Mouse (Mus musculus): ENCODE results near the gene Lama2. TPM values are rescaled to one million over a fixed set of nuclear protein-coding genes. Genes with fewer than 3 reads are reported as not detected.
"Not testable (repeated sequence)": the region's sequence is repeated elsewhere in the genome, so short reads cannot be mapped to it uniquely, and the experiment has no call there.

Lama2 gene
- polyA plus RNA-seq, 1 experiment from 2014 or later = 6.5 TPM

DNA sequence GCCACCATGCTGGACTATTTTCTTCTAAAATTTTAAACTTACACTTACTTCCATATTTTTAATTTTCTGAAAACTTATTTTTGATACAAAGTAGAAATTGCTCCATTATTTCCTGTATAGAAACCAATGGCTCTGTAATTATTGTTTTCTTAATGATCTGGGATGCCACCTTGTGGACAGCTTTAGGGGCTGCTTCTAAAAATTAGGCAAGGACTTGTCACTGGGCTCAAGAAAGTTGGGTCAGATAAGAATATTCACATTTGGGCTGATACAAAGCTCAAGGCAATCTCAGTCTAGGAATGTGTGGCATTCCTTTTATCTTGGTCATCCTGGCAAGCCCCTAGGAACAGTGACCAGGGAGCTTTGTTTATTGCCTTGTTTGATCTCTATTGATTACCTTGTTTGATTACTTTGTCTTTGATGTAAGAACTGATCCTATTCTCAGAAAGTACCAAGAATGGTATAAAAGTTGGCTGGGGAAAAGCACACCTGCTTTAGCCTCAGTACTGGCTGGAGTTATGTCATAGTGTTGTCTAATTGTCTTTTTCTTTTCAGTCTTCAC is 606.7 kb downstream of the Lama2 start:
- Histone ChIP-seq H3K36me3 (no peaks in the 10 kb centered on the region), H3K9me3 (no peaks in the 10 kb centered on the region), H3K4me3 (no peak overlapping the region), H3K4me1 (no peaks in the 10 kb centered on the region), H3K27ac (no peak overlapping the region), H3K27me3 (ENCODE audit: insufficient read depth, poor library complexity, severe bottlenecking) (no peaks in the 10 kb centered on the region)
- DNase-seq (ENCODE audit: low spot score) = no peak

DNA sequence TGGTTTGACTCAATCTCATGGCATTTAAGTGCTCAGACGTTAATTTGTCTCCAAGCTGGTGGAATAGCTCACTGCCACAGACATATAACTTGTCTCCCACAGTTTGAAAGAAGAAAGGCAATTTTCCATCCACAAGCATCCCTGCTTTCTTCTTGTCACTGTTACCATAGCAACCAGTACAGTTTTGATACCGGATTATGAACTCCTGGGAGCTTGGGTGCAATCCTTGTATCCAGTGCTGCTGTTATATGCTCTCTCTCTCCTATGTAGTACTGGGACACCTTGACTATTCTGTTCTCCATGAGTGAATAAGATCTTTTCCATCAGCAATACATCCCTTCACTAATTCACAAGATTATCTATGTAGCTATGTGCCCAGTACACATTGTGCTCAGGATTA is 612.2 kb downstream of the Lama2 start:
- no peaks in the 10 kb centered on the region for H3K36me3 ChIP-seq
- no peak overlapping the region for H3K27ac ChIP-seq
- WGBS = 84% methylated on average over 2 of the region's 2 CpGs
- H3K9me3 ChIP-seq = no peaks in the 10 kb centered on the region
- DNase-seq (ENCODE audit: low spot score) = no peak
- no peaks in the 10 kb centered on the region for H3K27me3 ChIP-seq (ENCODE audit: insufficient read depth, poor library complexity, severe bottlenecking)
- no peaks in the 10 kb centered on the region for H3K4me1 ChIP-seq
- H3K4me3 ChIP-seq = no peak overlapping the region

DNA sequence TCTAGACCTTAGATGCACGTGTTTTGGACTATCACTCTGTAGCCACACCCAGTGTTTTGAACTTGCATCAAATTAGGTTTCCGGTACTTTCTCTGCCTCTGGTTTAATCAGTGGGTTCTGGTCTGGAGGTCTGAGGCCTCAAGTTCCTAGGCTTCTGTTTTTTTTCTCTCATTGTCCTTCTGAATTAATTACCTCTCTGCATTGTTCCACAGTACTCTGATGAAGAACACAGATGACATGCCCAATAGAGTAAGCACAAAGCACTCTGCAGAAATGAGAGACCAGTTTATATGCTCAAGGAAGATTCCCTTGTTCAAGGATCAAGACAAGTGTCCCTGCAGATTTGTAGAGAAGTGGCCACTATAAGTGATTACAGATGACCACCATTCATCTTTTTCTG is 613.8 kb downstream of the Lama2 start:
- Histone ChIP-seq H3K36me3 (no peaks in the 10 kb centered on the region), H3K9me3 (no peaks in the 10 kb centered on the region), H3K4me1 (no peaks in the 10 kb centered on the region), H3K4me3 (no peak overlapping the region), H3K27me3 (ENCODE audit: insufficient read depth, poor library complexity, severe bottlenecking) (no peaks in the 10 kb centered on the region), H3K27ac (no peak overlapping the region)
- 71% methylated on average over 2 of the region's 2 CpGs for WGBS
- DNase-seq (ENCODE audit: low spot score) = no peak

DNA sequence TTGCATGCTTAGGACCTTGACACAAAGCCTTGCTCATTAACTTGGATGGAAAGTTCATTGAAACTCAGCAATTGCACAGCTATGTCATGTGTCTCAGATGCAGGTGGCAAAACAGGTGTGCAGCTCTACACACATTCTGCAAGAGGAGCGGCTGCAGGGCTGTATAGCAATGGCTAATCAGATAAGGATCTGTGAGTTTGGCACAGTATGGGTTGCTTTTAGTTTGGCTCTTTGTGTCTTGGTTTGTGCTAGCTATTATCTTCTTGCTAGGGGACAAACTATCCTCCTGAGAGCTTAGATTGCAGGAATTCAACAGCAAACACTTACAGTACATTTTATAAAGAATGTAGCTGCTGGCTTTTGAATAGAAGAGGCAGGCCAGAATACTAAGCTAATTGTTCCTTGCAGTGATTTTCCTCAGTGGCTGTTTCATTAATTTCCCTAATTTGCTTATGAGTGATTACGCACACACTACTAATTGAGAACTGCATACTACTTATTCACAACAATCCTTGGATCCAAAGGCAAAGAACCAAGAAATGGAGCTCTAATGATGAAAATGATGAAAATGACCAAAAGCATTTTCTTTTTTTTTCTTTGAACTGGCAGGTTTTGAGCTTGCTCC is 617.9 kb downstream of the Lama2 start:
- no peaks in the 10 kb centered on the region for H3K36me3 ChIP-seq
- H3K9me3 ChIP-seq = no peaks in the 10 kb centered on the region
- no peak overlapping the region for H3K4me3 ChIP-seq
- no peaks in the 10 kb centered on the region for H3K4me1 ChIP-seq
- H3K27ac ChIP-seq = no peak overlapping the region
- no peaks in the 10 kb centered on the region for H3K27me3 ChIP-seq (ENCODE audit: insufficient read depth, poor library complexity, severe bottlenecking)
- 83% methylated on average over 2 of the region's 2 CpGs for WGBS
- DNase-seq (ENCODE audit: low spot score) = no peak

DNA sequence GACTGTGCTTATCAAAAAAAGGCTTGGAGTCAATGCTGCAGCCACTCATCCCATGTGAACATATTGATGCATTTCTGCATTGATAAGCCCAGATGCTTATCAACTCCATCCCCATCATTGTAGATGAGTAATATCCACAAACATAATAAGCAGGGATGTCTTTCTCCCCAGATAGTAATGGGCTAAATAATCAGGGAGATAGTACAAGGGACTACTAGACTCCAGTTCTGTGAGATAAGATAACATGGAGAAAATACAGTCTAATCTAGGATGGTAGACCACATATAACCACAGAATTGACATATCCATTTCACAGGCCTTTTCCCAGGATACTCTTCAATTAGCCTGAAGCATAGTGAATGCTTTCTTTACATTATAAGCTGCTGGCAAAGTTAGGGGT is 622.9 kb downstream of the Lama2 start:
- Histone ChIP-seq H3K36me3 (no peaks in the 10 kb centered on the region), H3K27me3 (ENCODE audit: insufficient read depth, poor library complexity, severe bottlenecking) (no peaks in the 10 kb centered on the region), H3K9me3 (no peaks in the 10 kb centered on the region), H3K4me1 (no peaks in the 10 kb centered on the region), H3K4me3 (no peak overlapping the region), H3K27ac (no peak overlapping the region)
- DNase-seq (ENCODE audit: low spot score) = no peak

DNA sequence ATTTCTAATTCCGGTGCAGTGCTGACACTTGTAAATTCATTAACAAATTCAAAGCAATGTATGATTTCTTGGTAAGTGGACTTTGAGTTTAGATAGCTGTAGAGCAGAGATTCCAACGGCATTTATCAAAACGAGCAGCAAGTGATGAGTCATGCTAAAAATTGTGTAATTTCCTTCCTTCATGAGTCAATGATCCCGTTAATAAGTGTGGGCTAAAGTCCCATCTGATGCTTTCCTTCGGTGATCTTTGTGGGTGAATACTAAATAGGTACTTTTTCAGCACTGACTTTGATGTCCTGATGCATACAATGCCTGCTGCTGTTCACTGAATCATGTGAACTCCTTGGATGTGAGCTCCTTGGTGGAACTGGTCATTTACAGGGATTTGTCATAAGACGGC is 623.6 kb downstream of the Lama2 start:
- Histone ChIP-seq H3K4me1 (no peaks in the 10 kb centered on the region), H3K36me3 (no peaks in the 10 kb centered on the region), H3K27me3 (ENCODE audit: insufficient read depth, poor library complexity, severe bottlenecking) (no peaks in the 10 kb centered on the region), H3K27ac (no peak overlapping the region), H3K4me3 (no peak overlapping the region), H3K9me3 (no peaks in the 10 kb centered on the region)
- WGBS = 65% methylated on average over 6 of the region's 6 CpGs
- no peak for DNase-seq (ENCODE audit: low spot score)

DNA sequence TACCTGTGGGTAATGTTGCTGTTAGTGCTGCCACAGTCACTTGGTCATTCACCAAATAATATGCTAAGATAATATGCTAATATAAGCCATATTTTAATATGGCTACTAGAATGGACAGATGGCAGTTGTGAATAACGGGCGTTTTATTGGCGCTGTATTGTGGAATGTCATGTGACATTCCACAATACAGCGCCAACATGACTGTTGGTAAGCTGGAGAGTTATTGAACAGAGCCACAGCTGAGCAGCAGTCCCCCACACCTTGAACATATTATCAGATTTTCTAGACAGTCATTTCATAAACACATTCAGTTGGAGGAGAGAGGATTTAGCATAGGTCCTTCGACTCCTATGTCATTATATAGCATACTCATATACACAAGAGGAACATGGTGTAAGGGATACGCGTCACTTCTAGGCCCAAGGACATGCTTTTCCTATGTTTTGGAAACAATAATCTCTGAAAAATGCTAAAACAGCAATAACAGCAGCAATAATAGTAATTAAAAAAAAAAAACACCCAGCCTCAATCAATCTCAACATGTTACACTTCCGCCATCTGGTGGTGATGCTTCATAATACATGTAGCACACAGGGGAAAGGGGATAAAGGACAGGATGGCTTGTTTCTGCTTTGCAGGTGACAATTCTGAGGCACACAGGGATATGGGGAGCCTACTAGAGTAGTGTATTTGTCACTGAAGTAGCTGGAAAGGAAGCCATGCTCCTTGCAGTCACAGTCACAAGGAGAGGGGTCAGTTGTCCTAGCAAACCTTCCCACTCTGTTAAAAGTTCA is 624.2 kb downstream of the Lama2 start:
- DNase-seq (ENCODE audit: low spot score) = no peak
- no peaks in the 10 kb centered on the region for H3K4me1 ChIP-seq

DNA sequence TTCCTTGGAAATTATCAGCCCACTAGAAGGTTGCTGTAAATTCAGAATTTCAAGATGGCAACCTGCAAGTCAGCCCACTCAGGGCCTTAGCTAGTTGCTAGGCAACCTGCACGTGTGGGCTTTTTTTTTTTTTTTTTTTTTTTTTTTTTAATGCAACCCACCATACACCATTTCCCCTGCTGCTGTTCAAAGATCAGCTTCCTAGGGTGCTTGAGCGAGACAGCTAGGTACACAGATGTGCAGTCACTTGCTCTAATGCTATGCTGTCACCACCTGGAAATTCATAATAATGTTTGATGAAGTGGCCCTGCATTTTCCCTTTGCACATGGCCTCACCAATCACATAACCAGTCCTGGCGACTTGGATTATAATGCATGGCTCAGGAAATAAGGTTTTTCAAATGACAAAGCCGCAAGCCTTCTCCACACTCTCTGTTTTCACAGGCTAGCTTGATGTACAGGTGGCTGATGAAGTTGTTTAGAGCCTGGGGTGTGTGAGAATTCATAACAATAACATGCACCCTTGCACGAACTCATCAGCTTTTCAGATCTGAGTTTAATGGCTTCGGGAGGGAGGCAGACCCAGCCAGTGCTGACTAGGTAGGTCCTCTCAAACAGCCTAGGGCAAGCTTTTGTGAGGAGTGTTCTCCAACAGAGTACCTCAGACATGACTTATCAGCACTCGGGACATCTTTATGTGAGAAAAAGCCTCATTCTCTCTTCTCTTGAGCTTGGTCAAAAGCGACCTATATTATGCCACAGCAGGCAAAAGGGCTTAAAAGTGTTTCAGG is 625.4 kb downstream of the Lama2 start:
- Histone ChIP-seq H3K4me1 (no peaks in the 10 kb centered on the region), H3K9me3 (no peaks in the 10 kb centered on the region), H3K4me3 (no peak overlapping the region), H3K27me3 (ENCODE audit: insufficient read depth, poor library complexity, severe bottlenecking) (no peaks in the 10 kb centered on the region), H3K36me3 (no peaks in the 10 kb centered on the region), H3K27ac (no peak overlapping the region)
- DNase-seq (ENCODE audit: low spot score) = no peak
- 71% methylated on average over 8 of the region's 8 CpGs for WGBS

More for the DNA sequence above, 624.2 kb downstream of the Lama2 start:
- Histone ChIP-seq H3K4me3 (no peak overlapping the region), H3K9me3 (no peaks in the 10 kb centered on the region), H3K27me3 (ENCODE audit: insufficient read depth, poor library complexity, severe bottlenecking) (no peaks in the 10 kb centered on the region), H3K27ac (no peak overlapping the region), H3K36me3 (no peaks in the 10 kb centered on the region)
- WGBS = 73% methylated on average over 8 of the region's 8 CpGs

DNA sequence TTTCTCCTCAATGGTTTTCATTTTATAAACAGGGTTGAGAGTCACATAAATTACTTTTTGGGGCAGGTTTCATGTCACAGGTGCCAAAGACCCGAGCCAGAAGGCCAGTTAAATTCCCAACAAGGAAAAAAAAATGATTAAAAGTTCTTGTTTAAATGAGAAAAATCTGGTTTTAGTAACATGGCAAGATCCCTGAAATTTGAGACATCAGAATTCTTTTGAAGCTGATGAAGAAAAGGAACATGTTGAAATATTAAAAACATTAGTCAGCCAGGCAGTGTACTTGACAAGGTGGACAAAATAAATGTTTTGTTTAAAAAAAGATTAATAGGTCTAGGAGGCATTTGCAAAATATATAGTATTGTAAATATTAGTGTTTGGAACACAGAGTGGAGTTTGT is 634.1 kb downstream of the Lama2 start:
- H3K4me3 ChIP-seq = no peak overlapping the region
- no peaks in the 10 kb centered on the region for H3K27me3 ChIP-seq (ENCODE audit: insufficient read depth, poor library complexity, severe bottlenecking)
- no peak overlapping the region for H3K27ac ChIP-seq
- no peaks in the 10 kb centered on the region for H3K36me3 ChIP-seq
- no peak for DNase-seq (ENCODE audit: low spot score)
- WGBS = 54% methylated on average over 1 of the region's 1 CpGs
- H3K9me3 ChIP-seq = no peaks in the 10 kb centered on the region
- no peaks in the 10 kb centered on the region for H3K4me1 ChIP-seq

DNA sequence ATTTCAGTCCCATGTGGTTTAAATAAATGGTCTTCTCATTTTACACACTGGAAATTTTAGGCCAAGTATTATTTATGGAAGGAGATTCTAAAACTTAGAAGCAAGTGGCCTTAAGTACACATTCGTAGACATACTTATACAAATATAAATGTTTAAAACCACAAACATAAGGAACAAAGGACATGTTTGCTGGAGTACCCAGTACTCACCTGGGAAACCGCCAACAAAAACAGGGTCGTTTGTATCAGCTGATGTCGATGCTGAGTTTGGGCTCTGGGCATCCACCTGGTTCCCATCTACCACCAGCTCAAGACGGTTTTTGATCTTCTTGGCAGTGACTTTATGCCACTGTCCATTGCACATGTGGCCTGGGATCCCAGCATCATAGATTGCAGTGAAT is 635.5 kb downstream of the Lama2 start:
- not testable (repeated sequence) for DNase-seq (ENCODE audit: low spot score); H3K36me3 ChIP-seq; H3K9me3 ChIP-seq; H3K27ac ChIP-seq; H3K4me3 ChIP-seq; H3K27me3 ChIP-seq (ENCODE audit: insufficient read depth, poor library complexity, severe bottlenecking); H3K4me1 ChIP-seq
- 80% methylated on average over 5 of the region's 5 CpGs for WGBS

DNA sequence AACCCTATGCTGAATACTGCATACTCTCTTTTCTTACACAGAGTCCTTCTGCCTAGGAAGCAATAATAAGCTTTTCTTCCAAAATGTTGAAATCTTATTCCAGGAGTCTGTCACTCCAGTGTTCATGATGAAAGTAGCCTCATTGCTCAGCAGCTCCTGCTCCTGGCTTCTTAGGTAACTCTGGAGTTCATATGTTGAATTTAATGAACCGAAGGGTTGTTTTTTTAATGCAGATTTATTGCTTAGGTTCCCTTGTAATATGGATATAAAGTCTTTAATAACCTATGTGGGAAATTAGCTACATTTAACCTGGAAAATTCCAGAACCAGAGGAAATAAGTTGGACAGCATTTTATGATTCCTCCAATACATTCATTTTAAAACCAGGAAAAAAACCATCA is 636.0 kb downstream of the Lama2 start:
- no peak overlapping the region for H3K27ac ChIP-seq
- 81% methylated on average over 1 of the region's 1 CpGs for WGBS

DNA sequence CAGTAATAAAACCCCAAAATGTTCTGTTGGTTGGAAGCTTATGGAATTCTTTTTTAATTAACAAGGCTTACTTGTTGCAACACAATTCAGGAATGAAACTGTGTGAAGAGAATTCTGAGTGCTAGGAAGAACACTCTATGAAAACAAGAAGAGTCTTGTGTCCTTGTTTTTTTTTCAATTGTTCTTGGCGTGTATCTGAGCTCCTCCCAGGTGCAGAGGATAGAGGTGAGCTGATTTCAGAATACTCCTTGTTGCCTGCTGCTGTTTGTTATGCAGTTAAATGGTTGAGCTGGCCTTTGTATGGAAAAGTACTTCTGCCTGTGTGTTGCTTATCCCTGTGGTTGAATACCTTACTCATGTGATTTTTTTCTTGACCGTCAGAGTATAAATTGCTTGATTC is 636.9 kb downstream of the Lama2 start:
- Histone ChIP-seq H3K27me3 (ENCODE audit: insufficient read depth, poor library complexity, severe bottlenecking) (no peaks in the 10 kb centered on the region), H3K4me1 (no peaks in the 10 kb centered on the region), H3K4me3 (no peak overlapping the region), H3K9me3 (no peaks in the 10 kb centered on the region), H3K27ac (no peak overlapping the region), H3K36me3 (no peaks in the 10 kb centered on the region)
- WGBS = 82% methylated on average over 2 of the region's 2 CpGs
- DNase-seq (ENCODE audit: low spot score) = no peak

More for the DNA sequence above, 636.0 kb downstream of the Lama2 start:
- Histone ChIP-seq H3K4me1 (no peaks in the 10 kb centered on the region), H3K9me3 (no peaks in the 10 kb centered on the region), H3K36me3 (no peaks in the 10 kb centered on the region), H3K4me3 (no peak overlapping the region), H3K27me3 (ENCODE audit: insufficient read depth, poor library complexity, severe bottlenecking) (no peaks in the 10 kb centered on the region)
- DNase-seq (ENCODE audit: low spot score) = no peak

DNA sequence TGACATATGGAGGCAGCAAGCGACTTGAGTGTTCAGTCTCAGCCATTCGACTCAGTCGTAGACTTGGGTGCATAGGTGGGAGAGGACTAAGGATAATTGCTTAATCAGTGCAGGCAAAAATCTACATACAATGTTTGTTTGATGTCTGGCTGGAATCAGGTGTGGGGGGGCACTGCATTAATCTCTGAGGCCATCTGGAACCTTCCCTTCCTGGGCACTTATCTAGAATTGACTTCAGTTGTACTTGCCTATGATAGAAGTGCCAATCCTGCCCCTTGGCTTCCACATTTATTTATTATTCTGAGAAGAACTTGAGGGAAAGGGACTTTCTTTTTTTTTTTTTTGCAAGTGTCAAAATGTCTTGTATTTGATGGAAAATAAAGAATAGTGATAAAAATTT is 644.2 kb downstream of the Lama2 start:
- no peak overlapping the region for H3K4me3 ChIP-seq
- no peaks in the 10 kb centered on the region for H3K4me1 ChIP-seq
- no peak overlapping the region for H3K27ac ChIP-seq
- H3K27me3 ChIP-seq (ENCODE audit: insufficient read depth, poor library complexity, severe bottlenecking) = no peaks in the 10 kb centered on the region
- no peak for DNase-seq (ENCODE audit: low spot score)
- H3K36me3 ChIP-seq = no peaks in the 10 kb centered on the region
- WGBS = 86% methylated on average over 3 of the region's 3 CpGs
- no peaks in the 10 kb centered on the region for H3K9me3 ChIP-seq

All from heart, embryonic 10.5 days (tissue).